Mouse (Mus musculus) embryo, embryonic 10 days (tissue): ENCODE results near the gene Kcna5.

Experiments used
- DNase-seq: peaks from one replicate; pipeline ENCODE4 v3.0.0-alpha.2; 2015; ENCODE audit warnings: low spot score

Kcna5 gene

DNA sequence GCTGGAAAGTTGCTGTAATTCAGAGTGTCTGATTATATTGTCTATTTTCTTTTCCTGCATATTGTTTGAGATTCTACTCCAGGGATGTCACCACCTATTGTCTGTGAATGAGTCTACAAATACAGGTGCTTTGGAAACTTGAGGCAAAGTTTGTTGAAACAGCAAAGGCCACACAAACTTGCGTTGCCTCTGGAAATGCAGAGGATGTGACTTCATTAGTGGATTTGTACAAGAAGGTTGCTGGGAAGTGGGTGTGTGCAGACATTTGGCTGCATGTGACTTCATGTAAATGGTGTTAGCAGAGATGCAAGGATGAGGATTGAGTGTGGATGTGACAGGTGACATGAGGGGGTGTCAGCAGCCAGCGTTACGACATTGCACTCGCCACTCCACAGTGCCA lies 1.7 kb upstream of the Kcna5 start:
- no peak for DNase-seq

DNA sequence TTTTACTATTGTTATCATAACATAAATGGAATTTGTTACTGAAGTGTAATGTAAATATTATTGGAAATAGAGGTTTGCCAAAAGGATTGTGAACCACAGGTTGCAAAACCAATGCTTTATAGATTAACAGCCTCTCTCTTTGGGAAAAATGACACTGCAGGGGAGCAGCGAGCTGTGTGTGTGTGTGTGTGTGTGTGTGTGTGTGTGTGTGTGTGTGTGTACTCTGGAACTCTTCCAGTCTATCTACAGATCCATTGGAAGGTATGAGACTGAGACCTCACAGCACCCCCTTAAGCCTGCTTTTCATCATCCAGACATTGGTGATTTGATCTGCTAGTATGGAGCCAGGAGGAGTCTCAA lies 679 bp upstream of the Kcna5 start:
- DNase-seq = no peak

DNA sequence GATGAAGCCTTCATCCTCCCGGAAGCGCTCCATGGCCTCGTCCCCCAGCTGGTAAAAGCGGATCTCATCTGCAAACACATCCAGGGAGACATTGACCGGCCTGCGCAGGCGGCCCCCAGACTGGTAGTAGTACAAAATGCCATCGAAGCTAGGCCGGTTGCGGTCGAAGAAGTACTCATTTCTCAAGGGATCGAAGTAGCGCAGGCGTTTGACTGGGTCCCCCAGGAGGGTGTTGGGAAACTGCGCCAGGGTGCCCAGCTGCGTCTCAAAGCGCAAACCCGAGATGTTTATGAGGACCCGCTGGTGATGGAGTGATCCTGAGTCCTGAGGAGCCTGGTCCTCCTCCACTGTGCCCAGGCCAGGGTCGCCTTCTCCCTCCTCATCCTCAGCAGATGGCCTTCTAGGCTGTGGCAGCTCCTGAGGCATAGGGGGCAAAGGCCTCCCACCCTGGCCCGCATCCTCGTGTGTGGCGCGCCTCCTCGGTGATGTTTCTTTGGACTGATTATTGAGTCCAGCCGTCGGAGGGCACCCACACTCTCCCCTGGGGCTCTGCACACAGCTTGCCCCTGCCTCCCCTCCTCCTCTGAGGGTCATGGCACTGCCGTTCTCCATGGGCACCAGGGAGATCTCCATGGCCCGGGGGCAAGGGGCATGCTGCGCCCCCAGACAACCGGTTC lies 543 bp downstream of the Kcna5 start:
- peak; percentile 8 for DNase-seq

DNA sequence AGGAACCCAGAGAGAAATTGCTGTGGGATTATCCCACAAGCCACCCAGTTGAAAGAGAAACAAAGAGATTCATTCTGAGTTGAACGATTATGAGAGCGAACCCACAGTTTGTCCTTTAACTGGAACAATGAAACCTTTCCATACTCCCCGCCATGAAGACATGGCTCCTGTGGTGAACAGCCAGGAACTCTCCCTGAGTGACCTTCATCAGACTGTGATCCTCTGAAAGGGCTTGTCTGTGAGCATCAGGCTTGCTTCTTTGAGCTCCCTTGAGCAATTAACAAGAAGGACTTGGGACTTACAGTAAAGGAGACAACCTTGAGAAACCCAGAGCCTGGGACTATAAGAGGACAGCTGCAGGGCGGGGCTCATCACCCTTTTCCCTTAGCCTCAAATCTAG lies 3.9 kb downstream of the Kcna5 start:
- DNase-seq = no peak

DNA sequence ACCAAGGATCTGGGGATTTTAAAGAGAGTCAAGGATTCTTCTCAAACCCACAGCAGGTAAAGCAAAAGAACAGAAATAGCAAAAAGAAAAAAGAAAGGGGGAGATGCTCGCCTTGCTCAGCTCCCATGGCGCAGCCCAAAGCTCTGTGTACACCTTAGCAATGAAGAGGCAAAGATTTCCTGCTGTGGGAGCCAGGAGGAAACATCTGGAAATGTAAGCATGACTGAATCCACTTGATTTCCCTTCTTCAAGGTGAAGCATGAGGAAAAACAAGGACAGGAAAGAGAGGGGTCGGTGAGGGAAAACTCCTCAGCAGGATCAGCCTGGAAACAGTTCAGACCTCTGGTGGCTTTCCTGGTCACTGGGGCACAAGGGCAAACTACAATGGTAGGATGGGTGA lies 5.2 kb downstream of the Kcna5 start:
- DNase-seq = no peak

DNA sequence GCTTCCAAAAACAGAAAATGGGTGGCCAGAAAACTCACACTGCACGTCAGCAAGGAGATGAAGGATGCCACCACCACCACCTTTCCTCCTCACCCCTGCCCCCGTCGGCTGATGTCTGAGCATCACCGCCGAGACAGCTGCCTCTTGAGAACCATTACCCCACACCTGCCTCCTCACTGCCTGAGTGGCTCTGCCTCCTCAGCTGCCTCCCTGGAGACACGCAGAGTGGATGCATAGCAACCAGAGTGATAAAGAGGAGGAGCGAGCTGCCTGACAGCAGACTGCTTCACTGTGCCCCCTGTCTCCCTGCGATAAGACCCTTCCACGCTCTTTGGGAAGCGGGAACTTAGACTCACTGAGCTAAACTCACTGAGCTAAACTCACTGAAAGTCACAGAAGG lies 20.5 kb downstream of the Kcna5 start:
- peak; percentile 31 for DNase-seq

DNA sequence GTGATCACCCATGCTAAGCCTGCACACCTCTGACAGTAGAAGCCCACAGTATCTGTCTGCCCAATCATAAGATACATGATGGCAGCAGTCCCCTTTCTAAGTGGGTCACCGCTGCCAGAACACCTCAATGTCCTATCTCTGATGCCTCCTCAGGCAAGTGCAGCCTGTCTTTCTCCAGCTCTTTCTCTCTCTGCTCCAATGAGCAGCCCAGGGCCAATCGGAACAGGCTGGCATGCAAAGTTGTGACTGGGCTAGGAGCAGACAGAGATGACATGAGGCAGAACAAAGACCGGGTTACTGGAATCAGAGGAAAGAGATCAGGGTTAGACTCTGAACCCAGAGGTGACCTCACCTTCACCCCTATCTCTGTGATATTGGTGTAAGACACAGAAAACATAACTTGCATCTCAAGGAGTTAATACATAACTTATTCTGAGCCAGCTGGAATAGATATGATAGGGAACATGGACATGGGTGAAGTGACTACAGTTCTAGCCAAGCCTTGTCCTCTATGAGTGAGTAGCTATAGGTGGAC lies 21.4 kb downstream of the Kcna5 start:
- DNase-seq = no peak

DNA sequence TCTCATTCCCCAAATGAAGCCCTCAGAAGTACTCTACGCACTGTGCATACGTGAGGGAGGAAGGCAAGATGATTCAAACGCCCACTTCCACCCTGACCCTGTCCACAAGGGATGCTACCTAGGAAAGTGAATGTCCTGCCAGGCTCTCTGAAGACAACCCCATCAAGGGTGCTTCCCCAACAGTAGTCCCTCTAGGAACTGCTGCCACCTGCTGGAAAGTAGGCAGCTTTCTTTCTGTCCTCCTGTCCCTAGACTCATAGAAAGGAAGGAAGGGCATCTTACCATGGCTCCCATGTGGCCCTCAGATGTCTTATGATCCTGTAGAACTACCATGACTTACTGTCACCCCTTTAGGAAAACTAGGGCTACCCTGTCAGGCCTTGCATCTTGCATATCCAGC lies 22.1 kb downstream of the Kcna5 start:
- no peak for DNase-seq

DNA sequence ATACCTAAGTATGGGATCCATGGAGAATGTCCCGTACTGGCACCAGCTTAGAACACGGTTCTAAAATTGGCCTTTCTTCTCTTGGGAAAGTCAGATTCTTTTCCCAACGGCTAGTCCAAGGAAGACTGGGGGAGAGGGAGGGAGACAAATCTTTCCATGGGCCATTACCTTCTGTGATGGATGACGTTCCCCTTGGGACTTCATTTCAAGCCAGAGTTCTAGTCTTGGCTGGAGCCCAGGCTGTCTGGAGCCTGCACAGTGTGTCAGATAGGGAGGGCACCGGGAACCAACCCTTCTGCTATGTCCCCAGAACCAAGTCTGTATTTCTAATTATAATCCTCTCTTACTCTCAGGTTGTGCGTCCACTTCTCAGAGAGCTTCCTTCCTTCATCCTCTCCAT lies 26.5 kb downstream of the Kcna5 start:
- no peak for DNase-seq

DNA sequence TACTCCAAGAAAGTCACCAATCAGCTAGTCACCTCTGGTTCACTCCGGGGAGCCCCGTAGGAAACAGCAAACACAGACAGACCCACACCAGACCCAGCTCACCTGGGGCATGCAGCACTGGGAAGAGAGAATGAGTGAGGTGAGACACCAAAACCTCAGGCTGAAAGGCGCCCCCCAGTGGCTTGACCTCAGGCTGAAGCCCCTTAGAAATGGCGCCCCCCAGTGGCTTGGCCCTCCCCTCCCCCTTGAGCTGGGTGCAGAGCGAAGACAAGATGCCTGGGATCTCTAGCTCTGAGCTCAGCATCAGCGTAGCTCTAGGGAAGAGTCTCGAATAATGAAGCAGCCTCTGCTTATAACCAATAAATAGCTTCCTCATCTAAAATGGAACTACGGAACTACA lies 31.3 kb downstream of the Kcna5 start:
- no peak for DNase-seq

DNA sequence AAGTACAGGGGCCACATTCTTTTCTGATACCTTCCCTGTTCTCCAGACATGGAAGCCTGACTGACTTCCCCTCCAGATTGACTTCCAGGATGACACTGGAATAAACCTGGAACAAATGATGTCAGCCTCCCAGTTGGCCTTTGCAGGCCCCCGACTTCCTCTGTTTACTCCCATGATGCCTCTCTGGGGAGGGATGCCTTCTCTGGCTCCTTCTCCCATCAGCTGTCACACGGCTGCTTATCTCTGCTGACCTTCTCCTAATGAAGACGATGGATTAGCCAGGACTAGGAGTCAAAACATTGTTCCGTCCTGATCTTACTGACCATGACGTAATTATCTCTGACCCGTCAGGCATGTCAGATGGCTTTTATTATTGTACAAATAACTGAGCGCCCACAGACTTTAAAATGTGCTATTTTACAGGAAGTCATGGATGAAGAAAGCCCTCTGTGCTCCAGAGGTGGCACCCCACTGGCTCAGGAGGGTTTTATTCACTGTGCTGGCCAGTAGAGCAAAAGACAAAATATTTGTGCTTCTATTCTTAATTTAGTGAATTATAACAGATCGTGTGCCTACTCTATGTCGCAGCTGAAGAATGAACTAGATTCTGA lies 32.4 kb downstream of the Kcna5 start:
- peak; percentile 31 for DNase-seq

DNA sequence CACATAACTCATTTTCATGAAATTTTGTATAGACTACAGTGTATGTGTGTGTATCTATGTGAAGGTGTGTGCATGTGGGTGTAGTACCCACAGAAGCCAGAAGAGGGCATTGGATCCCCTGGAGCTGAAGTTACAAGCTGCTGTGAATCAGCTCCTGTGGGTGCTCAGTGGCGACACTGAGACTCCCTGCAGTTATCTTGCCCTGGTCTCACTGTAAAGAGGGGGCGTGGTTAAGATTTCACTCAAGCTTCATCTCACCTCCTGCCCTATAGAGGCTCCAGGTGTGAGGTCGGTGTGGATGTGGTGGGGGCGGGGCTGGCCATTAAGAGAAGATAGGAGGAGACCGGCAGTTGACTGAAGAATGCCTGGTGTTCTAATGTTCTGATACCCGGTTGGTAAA lies 34.2 kb downstream of the Kcna5 start:
- DNase-seq = no peak

DNA sequence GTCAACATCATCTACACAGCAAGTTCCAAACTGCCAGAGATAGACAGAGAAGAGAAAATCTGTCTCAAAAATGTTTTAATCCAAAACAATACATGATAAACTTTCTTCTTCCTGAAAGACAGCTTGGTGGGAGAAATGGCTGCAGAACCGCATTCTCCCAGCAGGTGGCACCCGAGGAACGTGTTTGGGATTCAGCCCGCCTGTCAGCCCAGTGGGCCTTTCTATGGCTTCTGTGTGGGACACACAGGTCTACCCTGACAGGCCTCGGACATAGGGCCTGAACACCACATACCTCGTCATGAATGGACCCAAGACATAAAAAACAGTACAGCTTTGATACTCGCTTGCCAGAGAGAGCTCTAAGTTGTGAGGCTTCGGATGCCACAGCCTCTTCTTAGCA lies 35.1 kb downstream of the Kcna5 start:
- DNase-seq = peak; percentile 79

DNA sequence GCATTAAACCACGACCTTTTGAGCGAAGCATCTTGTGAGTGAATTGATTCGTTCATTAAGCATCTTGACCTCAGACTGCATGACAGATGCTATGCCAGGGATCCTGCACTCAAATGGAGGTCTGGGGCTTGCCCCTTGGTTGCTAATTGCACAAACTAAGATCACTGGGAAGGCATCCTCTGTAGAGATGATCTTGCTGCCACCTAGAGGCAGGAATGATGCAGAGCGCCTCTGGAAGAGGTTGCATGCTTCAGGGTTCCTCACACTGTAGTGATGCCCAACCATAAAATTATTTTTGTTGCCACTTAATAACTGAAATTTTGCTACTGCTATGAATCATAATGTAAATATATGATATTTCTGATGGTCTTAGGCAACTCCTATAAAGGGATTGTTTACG lies 37.3 kb downstream of the Kcna5 start:
- peak; percentile 80 for DNase-seq

DNA sequence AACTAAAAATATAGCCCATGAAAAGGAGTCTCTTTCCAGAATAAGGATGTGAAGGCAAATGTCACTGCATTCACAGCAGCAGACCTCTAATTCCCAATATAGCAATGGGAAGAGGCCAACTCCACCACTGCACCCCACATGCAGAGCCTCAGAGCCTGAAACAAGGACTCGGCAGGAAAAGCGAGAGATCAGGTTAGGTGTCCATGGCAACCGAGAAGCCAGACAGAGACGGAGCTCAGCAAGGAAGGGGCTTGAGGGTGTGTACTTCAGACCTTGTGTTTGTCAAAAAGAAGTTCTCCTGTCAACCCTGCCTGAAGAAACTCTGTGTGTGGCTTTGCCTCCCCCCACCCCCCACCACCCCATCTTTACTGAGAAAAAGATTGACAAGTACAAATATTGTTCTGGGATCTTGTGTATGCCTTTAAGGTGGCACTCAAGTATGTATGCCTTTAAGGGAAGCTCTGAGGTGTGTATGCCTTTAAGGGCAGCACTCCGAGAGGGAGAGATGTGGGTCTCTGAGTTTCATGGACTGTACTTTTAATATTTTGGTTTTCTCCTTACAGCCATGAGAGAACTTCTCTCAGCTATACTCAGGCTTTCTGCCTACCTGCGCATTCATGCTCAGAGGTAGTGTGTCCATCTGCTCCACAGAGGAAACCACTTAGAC lies 37.9 kb downstream of the Kcna5 start:
- peak; percentile 58 for DNase-seq

DNA sequence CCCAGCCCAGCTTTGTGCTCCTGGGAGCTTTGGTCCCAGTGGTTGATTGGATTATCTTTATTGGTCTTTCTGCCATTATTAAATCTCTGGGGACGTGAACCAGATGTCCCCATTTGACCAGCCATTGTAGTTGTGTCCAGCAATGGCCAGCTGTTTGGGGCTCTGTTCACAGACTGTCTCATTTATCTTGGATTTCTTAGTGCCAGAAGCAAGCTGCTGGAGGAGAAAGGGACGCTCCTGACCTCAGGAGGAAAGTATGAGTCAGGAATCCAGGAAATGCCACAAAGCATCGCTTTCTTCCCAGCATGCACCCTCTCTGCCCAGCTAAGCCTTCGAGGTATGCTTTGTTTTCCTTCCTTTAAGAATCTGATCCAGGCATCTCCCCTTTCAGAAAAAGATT lies 48.1 kb downstream of the Kcna5 start:
- DNase-seq = peak; percentile 41

DNA sequence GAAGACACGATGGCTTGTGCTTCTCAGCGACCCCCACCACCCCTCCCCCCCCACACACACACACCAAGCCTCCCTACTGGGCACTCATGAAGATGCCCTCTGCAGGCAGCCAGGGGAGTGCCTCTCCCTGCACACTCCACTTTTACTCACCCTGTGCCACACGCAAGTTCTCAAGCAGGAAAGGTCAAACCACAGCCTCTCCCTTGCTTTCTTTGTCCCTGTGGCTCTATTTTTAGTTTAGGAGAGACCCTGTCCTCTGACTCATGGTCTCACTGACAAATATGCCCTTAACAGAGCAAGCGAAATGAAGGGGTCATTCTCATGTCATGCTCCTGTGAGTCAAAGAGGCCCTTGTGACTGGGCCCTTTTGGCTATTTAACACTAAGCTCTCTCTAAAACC lies 50.3 kb downstream of the Kcna5 start:
- DNase-seq = no peak

DNA sequence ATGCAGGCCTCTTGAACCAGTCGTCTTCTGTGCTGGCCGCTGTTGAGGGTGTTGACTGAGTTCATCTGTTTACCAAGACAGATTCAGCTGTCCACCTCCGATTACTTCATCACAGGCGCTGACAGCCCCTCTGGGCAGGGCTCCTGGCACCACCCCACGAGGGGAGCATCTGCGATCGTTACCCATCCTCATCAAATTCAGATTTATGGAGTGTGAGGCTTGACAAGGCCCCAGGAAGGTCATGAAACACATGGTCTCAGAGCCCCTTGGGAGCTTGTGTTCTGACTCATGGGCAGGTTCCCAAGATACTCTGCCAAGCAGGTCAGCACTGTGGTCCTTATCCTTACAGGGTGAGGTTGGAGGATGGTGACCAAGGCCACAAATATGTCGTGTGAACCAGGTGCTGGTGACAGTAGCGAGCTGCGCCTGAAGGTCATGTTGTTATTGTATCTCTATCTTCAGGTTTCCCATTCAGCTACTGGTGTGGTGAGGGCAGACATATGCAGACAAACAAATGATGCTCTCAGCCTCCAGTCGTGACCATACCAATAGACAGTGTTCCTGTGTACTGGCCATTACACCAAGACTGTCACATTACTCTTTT lies 51.8 kb downstream of the Kcna5 start:
- no peak for DNase-seq
